Mouse (Mus musculus) spleen, adult 10 weeks (tissue): ENCODE measurements around the gene Sf3a2. TPM values are rescaled to one million over a fixed set of nuclear protein-coding genes. Genes with fewer than 3 reads are reported as not detected.

Source experiments
- polyA plus RNA-seq: library from polyadenylated mRNA; stranded (reverse); fragments of 350-450 nt; fragmentation: Illumina TruSeq; extraction: RNeasy Lipid Tissue Mini Kit (QIAGEN cat#74804); gene quantifications from one replicate; pipeline ENCODE4 v1.2.3, GENCODE M21; 2015; ENCODE audit warnings: low replicate concordance; ENCODE audit not compliant: insufficient read depth

The Sf3a2 gene
- 22.7 TPM for polyA plus RNA-seq

GRCm38 (mm10) chr10:80798150-80799006, at the start of gene Sf3a2, which contains the start of gene Plekhj1:
Gene Sf3a2 (plus strand): TSS chr10:80798198.
Gene Plekhj1 (minus strand): TSS chr10:80798626.

GRCm38 (mm10) chr10:80754594-80755290, 43.3 kb upstream of the Sf3a2 start, which contains the start of gene Dot1l:
Gene Dot1l (plus strand): TSS chr10:80755206.

GRCm38 (mm10) chr10:80804916-80805315, 6.9 kb downstream of the Sf3a2 start, which contains the start of gene Amh:
Gene Amh (plus strand): TSS chr10:80805243.

GRCm38 (mm10) chr10:80813366-80813765, 15.4 kb downstream of the Sf3a2 start, which contains the start of gene Jsrp1:
Gene Jsrp1 (minus strand): TSS chr10:80813498.

GRCm38 (mm10) chr10:80826151-80827062, 28.4 kb downstream of the Sf3a2 start, which contains the start of gene Oaz1:
Gene Oaz1 (plus strand): TSS chr10:80826656.

GRCm38 (mm10) chr10:80843931-80844547, 46.0 kb downstream of the Sf3a2 start, which contains the start of gene Lingo3:
Gene Lingo3 (minus strand): TSS chr10:80844039.

Other genes with a start within 250 kb of the Sf3a2 start
- gene Rexo1, start 236.6 kb upstream of the Sf3a2 start, polyA plus RNA-seq: 10.1 TPM
- 11.6 TPM for gene Klf16, start 220.9 kb upstream of the Sf3a2 start, polyA plus RNA-seq
- gene Abhd17a, start 207.9 kb upstream of the Sf3a2 start, polyA plus RNA-seq: 5.6 TPM
- gene Scamp4, start 195.3 kb upstream of the Sf3a2 start, polyA plus RNA-seq: 20.6 TPM
- gene Adat3, start 195.3 kb upstream of the Sf3a2 start, polyA plus RNA-seq: not detected
- 0.93 TPM for gene Gm49322, start 192.2 kb upstream of the Sf3a2 start, polyA plus RNA-seq
- 21.2 TPM for gene Csnk1g2, start 175.4 kb upstream of the Sf3a2 start, polyA plus RNA-seq
- gene Btbd2, start 141.1 kb upstream of the Sf3a2 start, polyA plus RNA-seq: 4.3 TPM
- gene Mknk2, start 120.1 kb upstream of the Sf3a2 start, polyA plus RNA-seq: 81.5 TPM
- 94.7 TPM for gene Mob3a, start 96.2 kb upstream of the Sf3a2 start, polyA plus RNA-seq
- gene Izumo4, start 96.0 kb upstream of the Sf3a2 start, polyA plus RNA-seq: 35.5 TPM
- 63.5 TPM for gene Ap3d1, start 55.9 kb upstream of the Sf3a2 start, polyA plus RNA-seq
- gene Dot1l, start 43.0 kb upstream of the Sf3a2 start, polyA plus RNA-seq: 12.6 TPM
- gene Plekhj1, start 428 bp downstream of the Sf3a2 start, polyA plus RNA-seq: 70.0 TPM
- gene Amh, start 7.0 kb downstream of the Sf3a2 start, polyA plus RNA-seq: not detected
- gene Jsrp1, start 15.3 kb downstream of the Sf3a2 start, polyA plus RNA-seq: not detected
- 388 TPM for gene Oaz1, start 28.5 kb downstream of the Sf3a2 start, polyA plus RNA-seq
- not detected for gene Lingo3, start 45.8 kb downstream of the Sf3a2 start, polyA plus RNA-seq
- 34.9 TPM for gene Lsm7, start 57.0 kb downstream of the Sf3a2 start, polyA plus RNA-seq
- 7.5 TPM for gene Sppl2b, start 57.1 kb downstream of the Sf3a2 start, polyA plus RNA-seq
- gene Tmprss9, start 73.7 kb downstream of the Sf3a2 start, polyA plus RNA-seq: not detected
- 5.7 TPM for gene Timm13, start 102.8 kb downstream of the Sf3a2 start, polyA plus RNA-seq
- 3.4 TPM for gene Lmnb2, start 120.0 kb downstream of the Sf3a2 start, polyA plus RNA-seq
- gene Gadd45b, start 131.9 kb downstream of the Sf3a2 start, polyA plus RNA-seq: 15.7 TPM
- gene Gng7, start 216.7 kb downstream of the Sf3a2 start, polyA plus RNA-seq: 1.0 TPM
- gene Diras1, start 227.5 kb downstream of the Sf3a2 start, polyA plus RNA-seq: not detected
- 3.3 TPM for gene Slc39a3, start 239.2 kb downstream of the Sf3a2 start, polyA plus RNA-seq